Comparison of ENCODE assay signal across 9 mouse cellular contexts in the genomic region with DNA sequence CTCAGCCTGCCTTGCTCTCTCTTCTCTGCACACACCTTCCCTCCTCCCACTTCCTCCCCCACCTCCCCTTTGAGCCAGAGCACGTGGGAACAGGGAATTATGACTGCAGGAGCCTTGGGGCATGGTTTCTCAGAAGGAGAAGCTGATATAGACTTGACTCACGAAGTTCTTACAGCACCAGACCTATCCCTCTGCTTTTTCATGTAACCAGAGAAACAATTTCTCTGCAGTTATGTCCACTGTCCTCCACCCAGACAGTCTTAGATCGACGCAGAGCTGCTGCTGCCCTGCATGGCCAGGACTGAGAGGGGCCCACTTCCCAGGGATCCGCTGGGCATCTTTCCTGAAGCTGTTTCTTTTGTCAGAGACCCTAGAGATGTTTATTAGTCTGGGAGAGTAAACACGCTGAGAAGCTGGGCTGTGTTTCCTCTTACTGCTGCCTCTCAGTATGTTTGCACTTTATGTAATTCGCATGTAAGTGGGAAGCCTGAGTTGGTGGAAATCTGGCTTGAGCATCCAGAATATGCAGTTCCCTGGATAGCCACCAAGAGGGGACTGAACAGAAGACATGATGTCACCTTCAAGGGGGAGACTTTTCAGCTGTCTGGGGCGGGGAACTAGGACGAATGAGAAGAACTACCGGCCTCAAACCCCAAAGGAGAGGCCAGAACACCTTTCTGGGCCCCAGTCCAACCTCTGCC. TPM values are rescaled to one million over a fixed set of nuclear protein-coding genes. Genes with fewer than 3 reads are reported as not detected.
DNase-seq lines count a peak whose midpoint lies in the region; ATAC-seq lines count a peak whose summit lies in the region.
"Had no signal": no experiment of that assay in that cellular context is flagged by ENCODE, and none has a peak within 500 bp of the region (broad histone marks: within the 10 kb centered on the region; RNA-seq: fewer than 3 reads in every experiment).

No protein-coding gene starts in this region.

- no peaks in the 10 kb centered on the region for H3K27me3 ChIP-seq in forebrain, embryonic 14.5 days (replicated peaks; ENCODE audit: control insufficient read depth, insufficient read depth, low read length)
- H3K27me3 ChIP-seq in forebrain, embryonic 10.5 days (ENCODE audit: poor library complexity, severe bottlenecking), result peaks cover 36% of the 10 kb centered on the region

- H3K4me3 ChIP-seq in forebrain, embryonic 14.5 days (ENCODE audit: low read depth, low read length), result no peak overlapping the region
- no peak overlapping the region for H3K4me3 ChIP-seq in forebrain, embryonic 10.5 days
- H3K4me3 ChIP-seq: liver, embryonic 15.5 days had no signal

- ATAC-seq in forebrain, embryonic 14.5 days, result peak; percentile 49; the same call in 1 of the 2 replicates

- peak; percentile 39 for DNase-seq in forebrain, embryonic 14.5 days (ENCODE audit: low spot score)
- no peak for DNase-seq in forebrain, embryonic 10.5 days (ENCODE audit: extremely low spot score, low spot score)
- DNase-seq in urinary bladder, postnatal 14 days (ENCODE audit: low spot score), result peak; percentile 6
- no peak for DNase-seq in urinary bladder, postnatal 36 days (ENCODE audit: low spot score in 2 of 2)
- DNase-seq in layer of hippocampus, postnatal 36 days, result peak; percentile 58 to 68
- peak; percentile 67 to 78 for DNase-seq in right cerebral cortex, adult 2 months (ENCODE audit: low spot score in 2 of 2)
- DNase-seq in spleen, postnatal 36 days (ENCODE audit: low spot score in 2 of 2), result no peak
- DNase-seq in thymus, adult 18-20 months, result no peak

- no peak overlapping the region for H3K27ac ChIP-seq in forebrain, embryonic 14.5 days (ENCODE audit: low read depth, low read length)
- H3K27ac ChIP-seq in forebrain, embryonic 10.5 days, result no peak overlapping the region
- H3K27ac ChIP-seq: liver, embryonic 15.5 days had no signal

- peaks cover 8% of the 10 kb centered on the region; the same call in 1 of the 2 replicates for H3K4me1 ChIP-seq in forebrain, embryonic 14.5 days (ENCODE audit: control insufficient read depth, insufficient read depth, low read length)
- peaks cover 25% of the 10 kb centered on the region for H3K4me1 ChIP-seq in forebrain, embryonic 10.5 days

- H3K36me3 ChIP-seq in forebrain, embryonic 14.5 days (ENCODE audit: control insufficient read depth, insufficient read depth, low read length), result no peaks in the 10 kb centered on the region
- no peaks in the 10 kb centered on the region for H3K36me3 ChIP-seq in forebrain, embryonic 10.5 days (replicated peaks)
- H3K36me3 ChIP-seq: liver, embryonic 15.5 days had no signal

- H3K9me3 ChIP-seq in forebrain, embryonic 14.5 days (replicated peaks; ENCODE audit: control insufficient read depth, low read length), result no peaks in the 10 kb centered on the region
- no peaks in the 10 kb centered on the region for H3K9me3 ChIP-seq in forebrain, embryonic 10.5 days
- H3K9me3 ChIP-seq: liver, embryonic 15.5 days had no signal

- no peak overlapping the region for H3K9ac ChIP-seq in forebrain, embryonic 14.5 days (ENCODE audit: low read length)
- H3K9ac ChIP-seq: liver, embryonic 15.5 days had no signal

- WGBS in forebrain, embryonic 14.5 days, result 37% methylated on average over 10 of the region's 10 CpGs
- WGBS in forebrain, embryonic 10.5 days, result 42% methylated on average over 10 of the region's 10 CpGs

- H3K4me2 ChIP-seq in forebrain, embryonic 14.5 days (ENCODE audit: low read length), result no peak overlapping the region
- H3K4me2 ChIP-seq: liver, embryonic 15.5 days had no signal

RNA-seq across cellular contexts. Expression of a gene that starts 55.1 kb away (rescaled TPM):
- polyA plus RNA-seq in forebrain, embryonic 14.5 days (2014; fragmentation: Nextera tagmentation; extraction: Ambion mirVana), result 2,068 and 2,124 TPM in 2 replicates
- 1,161 and 1,233 TPM in 2 replicates for polyA plus RNA-seq in forebrain, embryonic 10.5 days (2016; fragmentation: Nextera tagmentation; extraction: Ambion mirVana)
- total RNA-seq in layer of hippocampus, postnatal 36 days (2021), result 1,000 to 10,000 TPM; 2,120 to 2,282 TPM

Comparison
In these comparisons a context has a peak if more than half of its experiments do, and no peak if none do; other contexts are left out.
1. DNase-seq: peak in forebrain, embryonic 14.5 days (single experiment), urinary bladder, postnatal 14 days (single experiment), layer of hippocampus, postnatal 36 days (2 of 2) and right cerebral cortex, adult 2 months (2 of 2); none in forebrain, embryonic 10.5 days (single experiment), urinary bladder, postnatal 36 days (0 of 2), spleen, postnatal 36 days (0 of 2) and thymus, adult 18-20 months (0 of 2).